Mouse (Mus musculus) testis, adult 2 months (tissue): ENCODE measurements around the gene Pde4dip.

Experiments used
- CTCF ChIP-seq: fragments of 200-500 bp; IDR thresholded peaks from 2 replicates; pipeline ENCODE4 v1.5.1; 2012; ENCODE audit warnings: low read depth, mild to moderate bottlenecking, inconsistent platforms, low read length, moderate library complexity; ENCODE audit not compliant: control insufficient read depth, insufficient read depth, insufficient replicate concordance
- POLR2A ChIP-seq: fragments of 200-500 bp; IDR thresholded peaks from 2 replicates; pipeline ENCODE4 v1.6.1; 2012; ENCODE audit warnings: low read depth, mild to moderate bottlenecking, inconsistent platforms, low read length, moderate library complexity; ENCODE audit not compliant: control insufficient read depth

DNA sequence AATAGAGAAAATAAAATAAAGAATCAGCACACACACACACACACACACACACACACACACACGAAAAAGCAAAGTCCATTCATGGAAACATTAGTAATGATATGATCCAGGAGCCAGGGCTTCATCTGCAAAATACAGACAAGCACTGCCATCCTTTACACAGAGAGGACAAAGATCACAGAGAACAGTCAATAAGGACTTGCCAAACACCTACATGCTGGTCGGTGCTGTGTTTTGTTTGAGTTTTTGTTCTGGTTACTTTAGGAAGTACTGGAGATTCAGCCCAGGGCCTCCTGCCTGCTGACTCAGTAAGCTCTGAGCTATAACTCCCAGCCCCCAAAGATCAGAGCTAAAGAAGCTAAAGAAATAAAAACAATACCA is 43.7 kb downstream of the Pde4dip start:
- no peak for TF ChIP-seq CTCF
- TF ChIP-seq POLR2A, result no peak
